Mouse (Mus musculus) brain, embryonic 18.5 days (tissue): ENCODE measurements around the gene Pwwp2b.
A peak's percentile ranks its signal among the peaks of the same experiment; 100 is the strongest.

Source experiments
- DNase-seq: peaks from one replicate; pipeline ENCODE4 v3.0.0-alpha.2; 2012; ENCODE audit warnings: low read depth, low spot score

The Pwwp2b gene

GRCm38 (mm10) chr7:139247881-139248614 lies at the start of gene Pwwp2b:
Pwwp2b (plus strand) TSS chr7:139248482.
- no peak for DNase-seq

- DNase-seq = peak; percentile 52
Measured at GRCm38 (mm10) chr7:139200108-139200507, 48.2 kb upstream of the Pwwp2b start.

GRCm38 (mm10) chr7:139201209-139201608 lies 47.1 kb upstream of the Pwwp2b start:
- no peak for DNase-seq

- no peak for DNase-seq
Measured at GRCm38 (mm10) chr7:139208023-139208772, 40.1 kb upstream of the Pwwp2b start.

- no peak for DNase-seq
Measured at GRCm38 (mm10) chr7:139208773-139209095, 39.5 kb upstream of the Pwwp2b start.

GRCm38 (mm10) chr7:139211761-139212160 lies 36.5 kb upstream of the Pwwp2b start:
- DNase-seq = no peak

GRCm38 (mm10) chr7:139212754-139213745 lies 35.2 kb upstream of the Pwwp2b start, which contains the start of the genes Lrrc27 and Stk32c:
Lrrc27 (plus strand) TSS chr7:139212988.
Stk32c (minus strand) TSS chr7:139213307.
- peak; percentile 97 for DNase-seq

- no peak for DNase-seq
Measured at GRCm38 (mm10) chr7:139213751-139214150, 34.5 kb upstream of the Pwwp2b start.

- no peak for DNase-seq
Measured at GRCm38 (mm10) chr7:139214160-139214559, 34.1 kb upstream of the Pwwp2b start.

- DNase-seq = no peak
Measured at GRCm38 (mm10) chr7:139214596-139215340, 33.5 kb upstream of the Pwwp2b start.

- DNase-seq = no peak
Measured at GRCm38 (mm10) chr7:139215516-139215915, 32.8 kb upstream of the Pwwp2b start.

- no peak for DNase-seq
Measured at GRCm38 (mm10) chr7:139215946-139216345, 32.3 kb upstream of the Pwwp2b start.

GRCm38 (mm10) chr7:139216464-139216863 lies 31.8 kb upstream of the Pwwp2b start:
- DNase-seq = no peak

- no peak for DNase-seq
Measured at GRCm38 (mm10) chr7:139217046-139217445, 31.2 kb upstream of the Pwwp2b start.

GRCm38 (mm10) chr7:139218641-139219415 lies 29.5 kb upstream of the Pwwp2b start:
- DNase-seq = no peak

GRCm38 (mm10) chr7:139219486-139219885 lies 28.8 kb upstream of the Pwwp2b start:
- no peak for DNase-seq

- no peak for DNase-seq
Measured at GRCm38 (mm10) chr7:139220303-139220702, 28.0 kb upstream of the Pwwp2b start.

- no peak for DNase-seq
Measured at GRCm38 (mm10) chr7:139221072-139221471, 27.2 kb upstream of the Pwwp2b start.

GRCm38 (mm10) chr7:139221856-139222255 lies 26.4 kb upstream of the Pwwp2b start:
- DNase-seq = no peak

GRCm38 (mm10) chr7:139222341-139222740 lies 25.9 kb upstream of the Pwwp2b start:
- no peak for DNase-seq
